Mouse (Mus musculus) midbrain, postnatal 0 days (tissue): ENCODE data around the gene Agbl4. TPM values are rescaled to one million over a fixed set of nuclear protein-coding genes. Genes with fewer than 3 reads are reported as not detected.

Experiments used
- ATAC-seq: fragments of 200-750 bp; cut with Nextera tagmentation; 2 replicates; pipeline ENCODE4 v1.8.0; 2017; ENCODE audit warnings: moderate number of reproducible peaks, mild to moderate bottlenecking, moderate TSS enrichment, moderate library complexity; ENCODE audit not compliant: low FRiP score
- DNase-seq: peaks from one replicate; pipeline ENCODE4 v3.0.0-alpha.2; 2015; ENCODE audit warnings: low spot score
- H3K27ac ChIP-seq: fragments of 300-500 bp; sonication (generic); 2 replicates; pipeline ENCODE4 v1.5.1; 2014; ENCODE audit warnings: low read depth, mild to moderate bottlenecking, low read length, mixed read lengths
- H3K27me3 ChIP-seq: fragments of 300-500 bp; sonication (generic); 2 replicates; pipeline ENCODE4 v1.6.1; 2014; ENCODE audit warnings: low read length, control low read depth, mixed read lengths; ENCODE audit not compliant: insufficient read depth
- H3K36me3 ChIP-seq: fragments of 300-500 bp; sonication (generic); 2 replicates; pipeline ENCODE4 v1.6.1; 2014; ENCODE audit warnings: low read length, control low read depth, mixed read lengths; ENCODE audit not compliant: insufficient read depth
- H3K4me1 ChIP-seq: fragments of 300-500 bp; sonication (generic); 2 replicates; pipeline ENCODE4 v1.6.1; 2014; ENCODE audit warnings: mild to moderate bottlenecking, control low read depth, antibody characterized with exemption, low read length, mixed read lengths; ENCODE audit not compliant: insufficient read depth
- H3K4me2 ChIP-seq: fragments of 300-500 bp; sonication (generic); 2 replicates; pipeline ENCODE4 v1.6.1; 2014; ENCODE audit warnings: low read depth, mild to moderate bottlenecking, low read length, mixed read lengths; ENCODE audit not compliant: poor library complexity, severe bottlenecking
- H3K4me3 ChIP-seq: fragments of 300-500 bp; sonication (generic); 2 replicates; pipeline ENCODE4 v1.5.1; 2014; ENCODE audit warnings: low read depth, mild to moderate bottlenecking, low read length, moderate library complexity
- H3K9ac ChIP-seq: fragments of 300-500 bp; sonication (generic); replicated peaks from 2 replicates; pipeline ENCODE4 v1.6.1; 2014; ENCODE audit warnings: mild to moderate bottlenecking, low read length, moderate library complexity, mixed read lengths; ENCODE audit not compliant: poor library complexity, severe bottlenecking
- H3K9me3 ChIP-seq: fragments of 300-500 bp; sonication (generic); 2 replicates; pipeline ENCODE4 v1.6.1; 2016; ENCODE audit warnings: low read length, control low read depth
- CTCF ChIP-seq: IDR thresholded peaks from 2 replicates; pipeline ENCODE4 v1.5.1; 2016; ENCODE audit warnings: antibody characterized with exemption, mild to moderate bottlenecking
- WGBS: fragments of 180-500 bp; shearing (Covaris S2); extraction: QIAGEN DNeasy Blood & Tissue Kit; methylation state at CpG from one replicate; pipeline ENCODE4 v1.1.7; 2014; 5-methylcytosine and 5-hydroxymethylcytosine counted together
- polyA plus RNA-seq: library from polyadenylated mRNA; unstranded; fragments of >200 nt; fragmentation: Nextera tagmentation; extraction: Ambion mirVana; gene quantifications from 2 replicates; pipeline ENCODE4 v1.2.1, GENCODE M21; 2015
- total RNA-seq: library from RNA; depleted of rRNA; stranded (reverse); fragments of >200 nt; gene quantifications from 2 replicates; pipeline ENCODE4 v1.2.3, GENCODE M21; 2014

Agbl4 gene
- total and polyA plus RNA-seq, 2 experiments from 2014 or later, result 5.0 to 9.2 TPM

DNA sequence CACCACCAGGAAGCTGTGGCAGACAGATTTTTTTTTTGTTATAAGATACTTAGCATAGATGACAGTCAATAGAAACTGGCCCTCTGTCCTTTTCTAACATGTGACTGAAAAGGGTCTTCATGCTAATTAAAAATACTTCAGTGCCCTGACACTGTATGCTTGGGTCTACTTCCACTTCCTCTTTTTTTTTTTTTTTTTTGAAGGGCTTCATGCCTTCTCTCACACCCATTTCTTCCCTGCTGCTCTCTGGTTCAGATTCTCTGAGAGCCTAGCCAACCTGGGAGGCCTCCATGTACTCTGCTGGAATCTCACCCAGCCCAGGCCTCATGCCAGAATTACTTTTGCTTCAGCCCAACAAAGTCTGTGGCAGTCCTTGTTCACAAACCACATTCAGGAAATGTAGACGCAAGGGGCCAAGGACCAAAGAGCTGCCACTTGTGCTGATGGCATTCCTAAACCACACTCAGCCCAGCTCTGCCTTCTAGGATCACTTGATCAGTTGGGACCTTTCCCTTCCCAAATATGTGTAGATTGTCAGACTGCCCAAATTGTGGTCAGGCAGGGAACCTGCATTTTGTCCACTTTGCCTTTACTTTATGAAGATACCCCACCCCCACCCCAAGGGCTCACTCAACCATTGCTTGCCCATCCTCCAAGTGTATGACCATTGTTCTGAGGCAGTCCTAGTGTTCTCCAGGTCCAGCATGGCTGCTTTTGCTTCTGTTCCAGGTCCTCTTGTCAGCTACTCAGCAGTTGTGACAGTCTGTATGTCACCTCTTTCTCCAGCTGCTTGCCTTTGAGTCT is 1045.2 kb downstream of the Agbl4 start:
- Histone ChIP-seq H3K27ac (no peak overlapping the region), H3K4me3 (no peak overlapping the region), H3K4me1 (0 out of 2 replicates have a peak, but pooled peaks cover 6% of the 10 kb centered on the region), H3K4me2 (no peak overlapping the region), H3K9me3 (no peaks in the 10 kb centered on the region), H3K9ac (no peak overlapping the region), H3K36me3 (no peaks in the 10 kb centered on the region; the same call in 1 of the 2 replicates), H3K27me3 (no peaks in the 10 kb centered on the region)
- WGBS, result 67% methylated on average over 1 of the region's 1 CpGs
- peak; percentile 58 for DNase-seq
- TF ChIP-seq CTCF, result no peak
- no peak for ATAC-seq

- WGBS, result 27% methylated on average over 10 of the region's 10 CpGs
- Histone ChIP-seq H3K27me3 (no peaks in the 10 kb centered on the region), H3K4me3 (no peak overlapping the region), H3K4me1 (0 out of 2 replicates have a peak, but pooled peaks cover 6% of the 10 kb centered on the region), H3K4me2 (no peak overlapping the region), H3K9ac (no peak overlapping the region), H3K9me3 (no peaks in the 10 kb centered on the region), H3K27ac (peak overlapping the region; percentile 47), H3K36me3 (peaks cover 6% of the 10 kb centered on the region)
- no peak for TF ChIP-seq CTCF
- no peak for DNase-seq
- 0 out of 2 replicates have a peak, but pooled peaks have one; percentile 9 for ATAC-seq
Observed at GRCm38 (mm10) chr4:111443906-111444615, 1046.6 kb downstream of the Agbl4 start.

- WGBS, result 10% methylated on average over 1 of the region's 1 CpGs
- DNase-seq (peak; percentile 58), ATAC-seq (peak; percentile 55; the same call in 1 of the 2 replicates)
- Histone ChIP-seq H3K27me3 (no peaks in the 10 kb centered on the region), H3K4me3 (no peak overlapping the region), H3K36me3 (peaks cover 9% of the 10 kb centered on the region), H3K4me2 (no peak overlapping the region), H3K9me3 (no peaks in the 10 kb centered on the region), H3K4me1 (0 out of 2 replicates have a peak, but pooled peaks cover 6% of the 10 kb centered on the region), H3K27ac (0 out of 2 replicates have a peak overlapping the region, but pooled peaks have one; percentile 12), H3K9ac (no peak overlapping the region)
- no peak for TF ChIP-seq CTCF
Observed at GRCm38 (mm10) chr4:111444616-111445160, 1047.2 kb downstream of the Agbl4 start.

GRCm38 (mm10) chr4:111447918-111448317 is 1050.5 kb downstream of the Agbl4 start:
- TF ChIP-seq CTCF, result no peak
- H3K4me3 ChIP-seq, result no peak overlapping the region
- DNase-seq (no peak), ATAC-seq (no peak)
- H3K4me1 ChIP-seq, result no peaks in the 10 kb centered on the region
- no peaks in the 10 kb centered on the region for H3K9me3 ChIP-seq
- H3K36me3 ChIP-seq, result peaks cover 15% of the 10 kb centered on the region
- H3K9ac ChIP-seq, result no peak overlapping the region
- WGBS, result 82% methylated on average over 3 of the region's 3 CpGs
- H3K27ac ChIP-seq, result no peak overlapping the region
- H3K27me3 ChIP-seq, result no peaks in the 10 kb centered on the region
- H3K4me2 ChIP-seq, result no peak overlapping the region

GRCm38 (mm10) chr4:111448586-111448985 is 1051.1 kb downstream of the Agbl4 start:
- 100% methylated on average over 4 of the region's 4 CpGs for WGBS
- Histone ChIP-seq H3K9ac (no peak overlapping the region), H3K4me2 (no peak overlapping the region), H3K27ac (no peak overlapping the region), H3K36me3 (peaks cover 15% of the 10 kb centered on the region), H3K9me3 (no peaks in the 10 kb centered on the region), H3K27me3 (no peaks in the 10 kb centered on the region), H3K4me3 (no peak overlapping the region), H3K4me1 (no peaks in the 10 kb centered on the region)
- no peak for TF ChIP-seq CTCF
- no peak for DNase-seq
- no peak for ATAC-seq
